Mouse (Mus musculus) limb, embryonic 11.5 days (tissue): ENCODE measurements around the gene Esam. TPM values are rescaled to one million over a fixed set of nuclear protein-coding genes. Genes with fewer than 3 reads are reported as not detected.

Experiments
- ATAC-seq: fragments of 200-750 bp; cut with Nextera tagmentation; 2 replicates; pipeline ENCODE4 v1.8.0; 2017; ENCODE audit warnings: low read depth; ENCODE audit not compliant: insufficient number of reproducible peaks, low FRiP score, low TSS enrichment
- DNase-seq: peaks from one replicate; pipeline ENCODE4 v3.0.0-alpha.2; 2015; ENCODE audit warnings: low spot score
- H3K27ac ChIP-seq: fragments of 300-500 bp; sonication (generic); replicated peaks from 2 replicates; pipeline ENCODE4 v1.5.1; 2014; ENCODE audit warnings: low read depth, mild to moderate bottlenecking, low read length
- H3K27me3 ChIP-seq: fragments of 300-500 bp; sonication (generic); 2 replicates; pipeline ENCODE4 v1.6.1; 2014; ENCODE audit warnings: mild to moderate bottlenecking, low read length, mixed read lengths; ENCODE audit not compliant: control insufficient read depth, insufficient read depth
- H3K36me3 ChIP-seq: fragments of 300-500 bp; sonication (generic); 2 replicates; pipeline ENCODE4 v1.6.1; 2014; ENCODE audit warnings: mild to moderate bottlenecking, low read length, moderate library complexity, mixed read lengths; ENCODE audit not compliant: control insufficient read depth, insufficient read depth
- H3K4me1 ChIP-seq: fragments of 300-500 bp; sonication (generic); 2 replicates; pipeline ENCODE4 v1.6.1; 2014; ENCODE audit warnings: low read length, mixed read lengths; ENCODE audit not compliant: control insufficient read depth, insufficient read depth
- H3K4me2 ChIP-seq: fragments of 300-500 bp; sonication (generic); 2 replicates; pipeline ENCODE4 v1.6.1; 2014; ENCODE audit warnings: low read depth, mild to moderate bottlenecking, moderate library complexity; ENCODE audit not compliant: severe bottlenecking
- H3K4me3 ChIP-seq: fragments of 300-500 bp; sonication (generic); 2 replicates; pipeline ENCODE4 v1.5.1; 2014; ENCODE audit warnings: low read depth, low read length
- H3K9ac ChIP-seq: fragments of 300-500 bp; sonication (generic); 2 replicates; pipeline ENCODE4 v1.6.1; 2014; ENCODE audit warnings: mild to moderate bottlenecking, low read length
- H3K9me3 ChIP-seq: fragments of 300-500 bp; sonication (generic); 2 replicates; pipeline ENCODE4 v1.6.1; 2016; ENCODE audit warnings: low read length; ENCODE audit not compliant: control insufficient read depth
- WGBS: fragments of 180-500 bp; shearing (Covaris S2); extraction: QIAGEN DNeasy Blood & Tissue Kit; methylation state at CpG from one replicate; pipeline ENCODE4 v1.1.7; 2014; 5-methylcytosine and 5-hydroxymethylcytosine counted together
- polyA plus RNA-seq: library from polyadenylated mRNA; unstranded; fragments of >200 nt; fragmentation: Nextera tagmentation; extraction: Ambion mirVana; gene quantifications from 2 replicates; pipeline ENCODE4 v1.2.1, GENCODE M21; 2014

Gene Esam
- polyA plus RNA-seq, 1 experiment from 2014 or later = 30.4 TPM

DNA sequence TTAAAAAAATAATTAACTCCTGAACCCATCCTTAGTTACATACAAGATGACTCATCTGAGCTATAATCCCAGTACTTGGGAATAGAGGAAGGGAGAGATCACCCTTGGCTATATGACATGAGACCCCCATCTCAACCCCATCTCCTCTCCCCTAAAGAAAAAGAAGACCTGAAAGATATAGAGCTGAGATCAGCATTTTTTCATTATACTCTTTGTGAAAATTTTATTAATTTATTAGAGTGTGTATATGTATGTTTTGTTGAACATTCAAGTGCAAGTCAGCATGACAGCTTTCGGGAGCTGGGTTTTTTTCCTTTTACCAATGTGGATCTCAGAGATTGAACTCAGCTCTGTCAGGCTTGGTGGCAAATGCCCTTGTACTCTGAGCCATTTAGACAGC is 26.7 kb upstream of the Esam start:
- Histone ChIP-seq H3K4me1 (no peaks in the 10 kb centered on the region), H3K9ac (no peak overlapping the region), H3K27ac (no peak overlapping the region), H3K27me3 (no peaks in the 10 kb centered on the region), H3K4me2 (no peak overlapping the region), H3K4me3 (no peak overlapping the region), H3K36me3 (no peaks in the 10 kb centered on the region), H3K9me3 (no peaks in the 10 kb centered on the region)
- WGBS = 91% methylated on average over 1 of the region's 1 CpGs
- ATAC-seq = no peak
- no peak for DNase-seq

DNA sequence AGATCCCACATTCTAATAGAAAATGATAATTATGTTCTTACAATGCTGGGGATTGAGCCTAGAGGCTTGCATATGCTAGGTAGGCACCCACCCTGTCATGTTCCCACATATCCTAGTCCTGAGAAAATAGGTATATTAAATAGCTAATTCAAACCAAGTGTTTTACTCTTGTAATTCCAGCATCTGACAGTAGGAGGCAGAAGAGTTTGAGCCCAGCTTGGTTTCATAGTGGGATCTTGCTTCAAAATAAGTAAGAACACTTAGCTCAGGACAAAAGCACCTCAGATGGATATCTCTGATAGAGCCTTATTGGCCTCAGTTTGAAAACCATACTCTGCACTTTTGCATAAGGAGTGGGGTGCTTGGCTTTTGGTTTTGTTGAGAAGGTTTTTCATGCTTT is 23.5 kb upstream of the Esam start:
- no peaks in the 10 kb centered on the region for H3K4me1 ChIP-seq
- H3K36me3 ChIP-seq = no peaks in the 10 kb centered on the region
- ATAC-seq = no peak
- no peak overlapping the region for H3K9ac ChIP-seq
- H3K27ac ChIP-seq = no peak overlapping the region
- H3K27me3 ChIP-seq = no peaks in the 10 kb centered on the region
- H3K4me3 ChIP-seq = no peak overlapping the region
- H3K4me2 ChIP-seq = no peak overlapping the region
- DNase-seq = no peak
- no peaks in the 10 kb centered on the region for H3K9me3 ChIP-seq

DNA sequence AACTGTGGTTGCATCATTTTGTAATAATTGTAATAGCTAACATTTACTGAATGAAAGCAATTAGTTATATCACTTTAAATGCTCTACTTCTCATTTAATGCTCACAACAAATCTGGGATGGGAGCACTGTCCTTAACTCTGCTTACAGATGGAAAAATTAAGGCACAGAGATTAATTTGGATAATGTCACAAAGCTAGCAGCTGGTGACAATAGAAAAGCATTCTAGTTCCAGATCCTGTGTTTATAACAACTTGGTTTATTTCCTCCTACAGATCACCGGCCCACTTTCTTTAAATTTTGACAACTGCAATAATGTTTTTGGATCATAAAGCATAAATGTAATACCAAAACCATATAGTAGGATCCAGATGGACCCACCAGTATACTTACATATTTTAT is 21.9 kb upstream of the Esam start:
- Histone ChIP-seq H3K36me3 (no peaks in the 10 kb centered on the region), H3K4me1 (no peaks in the 10 kb centered on the region), H3K9me3 (no peaks in the 10 kb centered on the region), H3K27me3 (no peaks in the 10 kb centered on the region), H3K4me3 (no peak overlapping the region), H3K9ac (no peak overlapping the region), H3K27ac (no peak overlapping the region), H3K4me2 (no peak overlapping the region)
- ATAC-seq (no peak), DNase-seq (no peak)
- WGBS = 98% methylated on average over 1 of the region's 1 CpGs

DNA sequence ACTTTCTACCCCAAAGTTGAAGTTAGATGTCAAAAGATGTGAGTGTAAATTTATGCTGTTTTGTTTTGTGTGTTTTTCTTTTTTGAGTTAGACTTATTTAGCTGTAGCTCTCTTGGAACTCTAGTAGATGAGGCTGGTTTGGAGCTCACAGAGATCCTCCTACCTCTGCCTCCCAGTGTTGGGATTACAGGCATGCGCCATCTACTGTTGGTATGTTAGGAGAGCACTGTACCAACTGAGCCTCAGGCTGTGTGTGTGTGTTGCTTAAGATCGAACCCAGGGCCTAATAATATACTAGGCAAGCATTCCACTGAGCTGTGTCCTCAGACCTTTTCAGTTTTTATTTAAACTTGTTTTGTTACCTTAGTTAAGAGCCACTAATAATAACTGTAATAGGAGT is 15.8 kb upstream of the Esam start:
- H3K27ac ChIP-seq = no peak overlapping the region
- ATAC-seq = no peak

DNA sequence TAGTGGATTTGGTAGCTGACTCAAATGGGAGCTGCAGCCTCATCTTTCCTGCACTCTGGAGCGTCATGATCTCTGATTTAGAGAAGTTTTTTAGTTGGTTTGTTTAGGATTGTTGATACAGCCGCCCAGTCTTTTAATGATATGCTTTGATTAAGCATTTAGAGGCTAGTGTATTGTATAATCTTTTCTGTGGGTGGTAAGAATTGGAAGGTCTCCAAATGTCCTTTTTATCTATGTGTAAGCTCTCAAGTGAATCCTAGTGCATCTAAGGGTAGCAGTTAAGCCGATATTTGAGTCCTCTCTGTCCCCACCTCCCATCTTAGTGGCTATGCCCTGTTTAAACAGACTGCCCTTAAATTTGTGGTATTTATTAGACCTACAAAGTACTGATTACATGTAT is 13.4 kb upstream of the Esam start:
- Histone ChIP-seq H3K9ac (no peak overlapping the region), H3K36me3 (no peaks in the 10 kb centered on the region), H3K4me3 (no peak overlapping the region), H3K4me1 (no peaks in the 10 kb centered on the region), H3K27me3 (no peaks in the 10 kb centered on the region), H3K27ac (no peak overlapping the region), H3K9me3 (no peaks in the 10 kb centered on the region), H3K4me2 (no peak overlapping the region)
- 91% methylated on average over 3 of the region's 3 CpGs for WGBS
- DNase-seq (no peak), ATAC-seq (no peak)

More for the DNA sequence above, 15.8 kb upstream of the Esam start:
- no peak overlapping the region for H3K4me3 ChIP-seq
- H3K4me2 ChIP-seq = no peak overlapping the region
- no peak overlapping the region for H3K9ac ChIP-seq
- no peaks in the 10 kb centered on the region for H3K27me3 ChIP-seq
- no peaks in the 10 kb centered on the region for H3K9me3 ChIP-seq
- no peaks in the 10 kb centered on the region for H3K4me1 ChIP-seq
- 84% methylated on average over 2 of the region's 2 CpGs for WGBS
- H3K36me3 ChIP-seq = no peaks in the 10 kb centered on the region
- DNase-seq = no peak

DNA sequence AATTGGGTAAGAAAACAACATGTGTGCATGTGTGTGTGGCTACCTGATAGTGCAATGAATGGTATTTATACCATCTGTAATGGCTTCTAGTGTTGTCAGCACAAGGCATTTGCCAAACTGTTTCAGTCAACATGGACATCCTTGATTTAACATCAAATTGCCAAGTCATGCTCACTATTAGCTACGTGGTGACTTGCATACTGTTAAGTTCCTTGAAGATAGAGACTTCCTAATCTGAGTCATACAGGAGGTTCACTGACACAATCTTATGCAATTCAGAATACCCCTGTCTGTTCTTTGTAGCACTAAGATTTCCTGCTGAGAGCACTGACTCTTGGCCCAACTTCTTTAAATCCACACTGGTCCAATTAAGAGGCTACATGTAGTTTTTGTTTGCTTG is 10.4 kb upstream of the Esam start:
- no peak for DNase-seq
- no peak overlapping the region for H3K4me3 ChIP-seq
- H3K4me1 ChIP-seq = no peaks in the 10 kb centered on the region
- no peaks in the 10 kb centered on the region for H3K9me3 ChIP-seq
- ATAC-seq = no peak
- no peak overlapping the region for H3K4me2 ChIP-seq
- H3K36me3 ChIP-seq = no peaks in the 10 kb centered on the region; the same call in 1 of the 2 replicates
- H3K9ac ChIP-seq = no peak overlapping the region
- 78% methylated on average over 1 of the region's 1 CpGs for WGBS
- H3K27ac ChIP-seq = no peak overlapping the region
- H3K27me3 ChIP-seq = no peaks in the 10 kb centered on the region

DNA sequence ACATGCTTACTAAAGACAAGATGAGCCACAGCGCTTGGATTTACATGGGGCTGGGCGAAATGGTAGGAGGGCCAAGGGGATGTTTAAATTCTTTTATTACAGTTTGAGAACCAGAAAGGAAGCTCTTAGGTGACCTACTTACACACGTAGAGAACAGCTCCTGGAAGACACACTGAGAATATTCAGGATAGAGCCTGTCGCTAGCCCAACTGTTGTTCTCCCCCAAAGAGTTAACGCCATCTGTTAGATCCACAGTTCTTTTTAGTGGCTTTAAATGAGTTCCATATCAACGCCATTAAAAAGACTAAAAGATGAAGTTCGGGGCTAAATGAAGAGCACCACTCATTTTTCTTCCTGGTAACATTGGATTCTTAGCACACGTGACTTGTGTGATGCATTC is 8.9 kb upstream of the Esam start:
- Histone ChIP-seq H3K4me3 (no peak overlapping the region), H3K4me2 (no peak overlapping the region), H3K36me3 (no peaks in the 10 kb centered on the region; the same call in 1 of the 2 replicates), H3K4me1 (no peaks in the 10 kb centered on the region), H3K27me3 (no peaks in the 10 kb centered on the region), H3K27ac (no peak overlapping the region), H3K9me3 (no peaks in the 10 kb centered on the region), H3K9ac (no peak overlapping the region)
- ATAC-seq (no peak), DNase-seq (no peak)
- WGBS = 91% methylated on average over 8 of the region's 8 CpGs

DNA sequence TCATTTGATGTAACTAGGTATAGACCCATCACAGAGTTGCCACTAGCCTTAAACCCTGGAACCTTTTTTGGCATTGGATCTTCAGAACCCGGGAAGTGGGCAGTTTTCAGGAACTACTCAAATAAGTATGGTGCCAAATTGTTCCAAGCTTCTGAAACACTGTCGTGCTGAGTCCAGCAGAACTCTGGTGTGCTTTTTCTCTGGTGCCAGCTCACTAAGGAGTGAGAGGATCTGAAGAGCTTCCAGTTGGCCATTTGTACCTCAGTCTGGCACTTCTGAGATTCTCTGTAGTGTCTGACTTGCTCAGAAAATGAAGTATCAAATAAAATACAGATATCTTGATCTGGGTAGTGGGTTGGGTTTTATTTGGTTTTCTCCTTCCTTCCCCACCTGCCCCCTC is 7.9 kb upstream of the Esam start:
- WGBS = 93% methylated on average over 2 of the region's 2 CpGs
- H3K27ac ChIP-seq = no peak overlapping the region
- DNase-seq (no peak), ATAC-seq (no peak)
- H3K4me3 ChIP-seq = no peak overlapping the region
- H3K4me2 ChIP-seq = no peak overlapping the region
- no peaks in the 10 kb centered on the region; the same call in 1 of the 2 replicates for H3K36me3 ChIP-seq
- H3K4me1 ChIP-seq = no peaks in the 10 kb centered on the region
- H3K9me3 ChIP-seq = no peaks in the 10 kb centered on the region
- H3K9ac ChIP-seq = no peak overlapping the region
- no peaks in the 10 kb centered on the region for H3K27me3 ChIP-seq

DNA sequence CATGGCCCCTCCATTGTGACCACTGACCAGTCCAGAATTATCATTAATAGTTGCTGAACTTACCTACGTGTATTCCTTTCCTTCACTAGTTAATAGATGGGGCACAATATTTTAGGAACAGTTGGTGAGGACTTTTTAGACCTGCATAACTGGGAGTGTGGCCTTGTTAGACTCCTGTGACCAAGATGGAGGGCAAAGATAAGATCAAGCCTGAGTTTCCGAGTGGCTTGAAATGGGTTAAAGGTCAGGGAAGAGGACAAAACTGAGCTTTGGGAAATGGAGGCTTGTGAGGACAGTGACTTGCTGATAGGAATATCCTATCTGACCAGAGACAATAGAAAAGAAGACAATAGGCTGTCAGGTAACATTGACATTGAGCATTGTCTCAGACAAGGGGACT is 2.4 kb upstream of the Esam start:
- 87% methylated on average over 2 of the region's 2 CpGs for WGBS
- H3K9ac ChIP-seq = no peak overlapping the region
- H3K9me3 ChIP-seq = no peaks in the 10 kb centered on the region
- no peak overlapping the region for H3K4me3 ChIP-seq
- no peak overlapping the region for H3K4me2 ChIP-seq
- ATAC-seq (no peak), DNase-seq (no peak)
- H3K36me3 ChIP-seq = no peaks in the 10 kb centered on the region; the same call in 1 of the 2 replicates
- peaks cover 43% of the 10 kb centered on the region for H3K27me3 ChIP-seq
- H3K4me1 ChIP-seq = peaks cover 13% of the 10 kb centered on the region; the same call in 1 of the 2 replicates
- no peak overlapping the region for H3K27ac ChIP-seq
